Mouse (Mus musculus): ENCODE measurements around the gene Dapk2. TPM values are rescaled to one million over a fixed set of nuclear protein-coding genes. Genes with fewer than 3 reads are reported as not detected.

The Dapk2 gene
- 7.5 and 9.7 TPM in 2 replicates for total RNA-seq (2014; fragmentation: Nextera tagmentation)
- 24.4 TPM in 2 replicates for total RNA-seq (2017)
- polyA plus RNA-seq (2012): 9.8 and 10.3 TPM in 2 replicates

DNA sequence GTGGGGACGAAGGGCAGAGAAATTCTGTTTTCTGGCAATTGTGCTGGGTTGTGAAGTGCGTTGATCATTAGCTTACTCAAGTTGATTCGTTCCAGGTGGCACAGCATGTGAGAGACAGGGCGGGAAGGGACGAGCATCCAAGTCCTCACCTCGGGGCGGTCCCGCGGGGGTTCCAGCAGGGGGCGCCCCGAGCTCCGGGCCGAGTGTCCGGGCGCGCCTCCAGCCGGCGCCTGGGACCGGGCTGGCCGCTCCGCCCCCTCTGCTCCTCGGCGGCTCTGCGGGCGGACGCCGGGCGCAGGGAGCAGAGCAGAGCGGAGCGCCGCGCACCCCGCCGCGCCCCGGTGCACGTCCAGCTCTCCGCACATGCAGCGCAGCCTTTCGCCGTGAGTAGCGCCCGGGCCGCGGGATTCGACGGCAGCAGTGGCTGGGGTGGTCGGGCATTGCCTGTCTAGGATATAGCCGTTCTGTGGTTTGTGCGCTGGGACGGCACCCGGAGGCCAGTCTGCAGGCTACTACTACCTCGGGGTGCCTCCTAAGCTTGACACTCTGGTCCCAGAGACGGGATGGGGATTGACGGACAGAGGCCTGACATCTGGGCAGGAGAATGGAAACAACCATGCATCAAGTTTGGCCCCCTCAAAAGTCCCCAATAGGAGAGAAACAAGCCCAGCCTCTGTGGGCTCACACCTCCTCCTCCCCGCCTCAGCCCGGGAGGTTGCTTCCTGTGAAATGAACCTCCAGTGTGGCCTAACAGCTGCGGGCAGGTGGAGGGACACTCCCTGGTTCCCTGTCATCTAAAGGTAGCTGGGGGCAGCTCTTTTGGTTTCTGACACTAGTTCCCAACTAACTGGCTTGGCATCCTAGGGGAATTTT is at the start of gene Dapk2:
TSS of gene Dapk2 (plus strand) at position 266 of the 873 bp plus-strand sequence.
- DNase-seq (ENCODE audit: low spot score) (peak; percentile 82), ATAC-seq (ENCODE audit: extremely low read depth, insufficient number of reproducible peaks, low FRiP score, poor library complexity, severe bottlenecking) (peak; percentile 22; the same call in 1 of the 2 replicates)
- no peak for TF ChIP-seq GATA2 (IDR thresholded peaks at IDR 0.05; ENCODE audit: borderline replicate concordance, low read depth, low read length)
- TF ChIP-seq POLR2AphosphoS5 (IDR thresholded peaks at IDR 0.05; ENCODE audit: insufficient replicate concordance, low read depth, low read length): no peak
- peak; percentile 62; the same call in 1 of the 2 replicates for TF ChIP-seq CTCF (IDR thresholded peaks at IDR 0.05; ENCODE audit: low read depth, low read length)
- Histone ChIP-seq H3K4me1 (ENCODE audit: insufficient read depth, low read depth, low read length) (peaks cover 53% of the 10 kb centered on the region), H3K36me3 (replicated peaks) (peaks cover 27% of the 10 kb centered on the region), H3K4me3 (ENCODE audit: low read depth, low read length) (peak within 1 kb of the TSS; percentile 79), H3K9me3 (replicated peaks) (no peaks in the 10 kb centered on the region), H3K27me3 (ENCODE audit: insufficient read depth, low read length) (peaks cover 12% of the 10 kb centered on the region)

- Histone ChIP-seq H3K36me3 (replicated peaks) (peaks cover 89% of the 10 kb centered on the region), H3K27me3 (ENCODE audit: insufficient read depth, low read length) (no peaks in the 10 kb centered on the region), H3K9me3 (replicated peaks) (no peaks in the 10 kb centered on the region), H3K4me1 (ENCODE audit: insufficient read depth, low read depth, low read length) (peaks cover 14% of the 10 kb centered on the region), H3K4me3 (ENCODE audit: low read depth, low read length) (no peak overlapping the region)
- TF ChIP-seq GATA1 (IDR thresholded peaks at IDR 0.05; ENCODE audit: borderline replicate concordance, low read length) (no peak), TAL1 (conservative IDR thresholded peaks at IDR 0.05; ENCODE audit: low read depth, low read length) (no peak), CTCF (IDR thresholded peaks at IDR 0.05; ENCODE audit: low read depth, low read length) (no peak), POLR2AphosphoS5 (IDR thresholded peaks at IDR 0.05; ENCODE audit: insufficient replicate concordance, low read depth, low read length) (no peak), GATA2 (IDR thresholded peaks at IDR 0.05; ENCODE audit: borderline replicate concordance, low read depth, low read length) (no peak)
- ATAC-seq (ENCODE audit: extremely low read depth, insufficient number of reproducible peaks, low FRiP score, poor library complexity, severe bottlenecking) (no peak), DNase-seq (ENCODE audit: low spot score) (no peak)
Observed at GRCm38 (mm10) chr9:66109574-66109973, 48.4 kb upstream of the Dapk2 start.

GRCm38 (mm10) chr9:66110126-66110525 is 47.9 kb upstream of the Dapk2 start:
- Histone ChIP-seq H3K9me3 (replicated peaks) (no peaks in the 10 kb centered on the region), H3K4me1 (ENCODE audit: insufficient read depth, low read depth, low read length) (peaks cover 11% of the 10 kb centered on the region), H3K4me3 (ENCODE audit: low read depth, low read length) (no peak overlapping the region), H3K27me3 (ENCODE audit: insufficient read depth, low read length) (no peaks in the 10 kb centered on the region), H3K36me3 (replicated peaks) (peaks cover 89% of the 10 kb centered on the region)
- no peak for TF ChIP-seq GATA2 (IDR thresholded peaks at IDR 0.05; ENCODE audit: borderline replicate concordance, low read depth, low read length)
- TF ChIP-seq POLR2AphosphoS5 (IDR thresholded peaks at IDR 0.05; ENCODE audit: insufficient replicate concordance, low read depth, low read length): no peak
- TF ChIP-seq TAL1 (conservative IDR thresholded peaks at IDR 0.05; ENCODE audit: low read depth, low read length): no peak
- TF ChIP-seq GATA1 (IDR thresholded peaks at IDR 0.05; ENCODE audit: borderline replicate concordance, low read length): no peak
- ATAC-seq (ENCODE audit: extremely low read depth, insufficient number of reproducible peaks, low FRiP score, poor library complexity, severe bottlenecking) (no peak), DNase-seq (ENCODE audit: low spot score) (no peak)

DNA sequence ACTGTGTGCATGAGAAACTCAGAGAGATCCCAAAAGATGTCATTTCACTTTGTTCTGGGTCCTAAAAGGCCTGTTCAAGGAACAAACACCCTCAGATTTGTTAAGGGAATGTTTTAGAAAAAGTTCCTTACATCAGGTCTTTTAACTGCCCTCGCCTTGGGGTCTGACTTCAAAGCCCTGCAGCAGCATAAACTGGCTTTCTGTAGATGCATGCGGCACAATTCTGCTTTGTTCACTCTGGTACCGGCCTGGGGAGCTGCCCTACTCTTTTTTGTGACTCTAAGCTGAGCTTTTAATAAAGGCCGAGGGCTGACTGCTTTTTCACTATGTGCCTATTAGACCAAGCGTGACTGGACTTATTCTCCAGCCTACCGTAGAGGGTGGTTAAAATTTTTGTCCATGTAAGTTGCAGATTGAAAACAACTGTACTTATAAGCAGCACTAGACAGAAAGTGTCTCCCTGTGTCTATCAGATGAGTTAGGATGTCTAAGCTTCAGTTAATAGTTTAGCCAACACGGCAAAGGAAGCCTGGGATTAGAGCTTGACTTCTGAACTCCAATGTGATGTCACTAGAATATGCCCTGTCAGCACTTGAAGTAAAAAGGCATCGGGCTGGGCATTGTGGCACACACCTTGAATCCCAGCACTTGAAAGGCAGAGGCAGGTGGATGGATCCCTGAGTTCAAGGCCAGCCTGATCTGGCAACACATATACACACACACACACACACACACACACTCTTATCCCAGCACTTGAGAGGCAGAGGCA is 47.2 kb upstream of the Dapk2 start:
- DNase-seq (ENCODE audit: low spot score) (no peak), ATAC-seq (ENCODE audit: extremely low read depth, insufficient number of reproducible peaks, low FRiP score, poor library complexity, severe bottlenecking) (no peak)
- no peak overlapping the region for H3K4me3 ChIP-seq (ENCODE audit: low read depth, low read length)
- peaks cover 7% of the 10 kb centered on the region for H3K4me1 ChIP-seq (ENCODE audit: insufficient read depth, low read depth, low read length)
- no peak for TF ChIP-seq GATA2 (IDR thresholded peaks at IDR 0.05; ENCODE audit: borderline replicate concordance, low read depth, low read length)
- TF ChIP-seq GATA1 (IDR thresholded peaks at IDR 0.05; ENCODE audit: borderline replicate concordance, low read length): no peak
- no peak for TF ChIP-seq TAL1 (conservative IDR thresholded peaks at IDR 0.05; ENCODE audit: low read depth, low read length)
- no peak for TF ChIP-seq POLR2AphosphoS5 (IDR thresholded peaks at IDR 0.05; ENCODE audit: insufficient replicate concordance, low read depth, low read length)
- no peak for TF ChIP-seq CTCF (IDR thresholded peaks at IDR 0.05; ENCODE audit: low read depth, low read length)
- peaks cover 88% of the 10 kb centered on the region for H3K36me3 ChIP-seq (replicated peaks)
- no peaks in the 10 kb centered on the region for H3K27me3 ChIP-seq (ENCODE audit: insufficient read depth, low read length)
- H3K9me3 ChIP-seq (replicated peaks): no peaks in the 10 kb centered on the region

DNA sequence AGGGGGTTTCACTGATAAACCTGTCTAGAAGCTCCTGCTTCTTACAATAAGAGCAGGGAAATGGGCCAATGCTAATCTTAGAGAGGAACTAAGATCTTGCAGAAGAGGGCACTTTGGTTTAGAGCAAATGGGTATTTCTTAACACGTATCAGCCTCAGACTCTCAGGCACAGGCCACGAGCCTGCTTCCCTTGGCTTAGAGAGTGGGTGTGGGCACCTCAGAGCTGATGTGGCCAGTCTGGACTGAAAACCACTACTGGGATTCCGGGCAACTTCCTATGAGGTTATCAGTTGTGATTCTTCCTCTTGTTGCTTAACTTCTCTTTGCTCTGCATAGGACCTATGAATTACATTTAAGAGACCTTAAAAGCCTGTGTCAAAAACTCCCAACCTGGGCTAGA is 43.7 kb upstream of the Dapk2 start:
- ATAC-seq (ENCODE audit: extremely low read depth, insufficient number of reproducible peaks, low FRiP score, poor library complexity, severe bottlenecking) (no peak), DNase-seq (ENCODE audit: low spot score) (no peak)
- Histone ChIP-seq H3K4me1 (ENCODE audit: insufficient read depth, low read depth, low read length) (peaks cover 26% of the 10 kb centered on the region), H3K4me3 (ENCODE audit: low read depth, low read length) (no peak overlapping the region), H3K27me3 (ENCODE audit: insufficient read depth, low read length) (no peaks in the 10 kb centered on the region), H3K9me3 (replicated peaks) (no peaks in the 10 kb centered on the region), H3K36me3 (replicated peaks) (peaks cover 84% of the 10 kb centered on the region)
- TF ChIP-seq CTCF (IDR thresholded peaks at IDR 0.05; ENCODE audit: low read depth, low read length) (no peak), POLR2AphosphoS5 (IDR thresholded peaks at IDR 0.05; ENCODE audit: insufficient replicate concordance, low read depth, low read length) (no peak)

GRCm38 (mm10) chr9:66116890-66117289 is 41.1 kb upstream of the Dapk2 start:
- peaks cover 71% of the 10 kb centered on the region for H3K36me3 ChIP-seq (replicated peaks)
- no peak overlapping the region for H3K4me3 ChIP-seq (ENCODE audit: low read depth, low read length)
- no peak for ATAC-seq (ENCODE audit: extremely low read depth, insufficient number of reproducible peaks, low FRiP score, poor library complexity, severe bottlenecking)
- H3K4me1 ChIP-seq (ENCODE audit: insufficient read depth, low read depth, low read length): peaks cover 46% of the 10 kb centered on the region
- no peak for DNase-seq (ENCODE audit: low spot score)
- TF ChIP-seq TAL1 (conservative IDR thresholded peaks at IDR 0.05; ENCODE audit: low read depth, low read length) (no peak), CTCF (IDR thresholded peaks at IDR 0.05; ENCODE audit: low read depth, low read length) (no peak), GATA2 (IDR thresholded peaks at IDR 0.05; ENCODE audit: borderline replicate concordance, low read depth, low read length) (no peak), GATA1 (IDR thresholded peaks at IDR 0.05; ENCODE audit: borderline replicate concordance, low read length) (no peak), POLR2AphosphoS5 (IDR thresholded peaks at IDR 0.05; ENCODE audit: insufficient replicate concordance, low read depth, low read length) (no peak)
- no peaks in the 10 kb centered on the region for H3K9me3 ChIP-seq (replicated peaks)
- no peaks in the 10 kb centered on the region for H3K27me3 ChIP-seq (ENCODE audit: insufficient read depth, low read length)

All from G1E (cell line).